In the genomic region with DNA sequence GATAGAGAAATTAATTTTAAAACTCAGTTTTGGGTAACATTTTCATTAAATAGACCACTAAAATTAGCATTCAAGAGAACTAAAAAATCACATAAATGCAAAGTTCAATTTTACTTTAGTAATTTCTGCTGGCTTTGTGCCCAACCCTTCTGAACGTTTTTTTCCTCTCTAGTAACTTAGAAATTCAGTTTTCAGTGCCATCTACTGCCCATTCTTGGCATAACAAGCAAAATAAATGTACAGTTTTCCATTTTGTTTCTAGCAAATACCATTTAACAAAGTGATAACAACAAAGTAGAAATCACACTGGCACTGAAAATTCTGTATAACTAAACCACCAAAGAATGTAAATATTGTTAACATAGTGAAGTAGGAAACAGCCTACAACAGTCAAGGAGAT, we compare ENCODE assay signal across 31 mouse cellular contexts. TPM values are rescaled to one million over a fixed set of nuclear protein-coding genes. Genes with fewer than 3 reads are reported as not detected.
DNase-seq lines count a peak whose midpoint lies in the region; ATAC-seq and TF ChIP-seq lines count a peak whose summit lies in the region.
"Not testable (repeated sequence)": the region's sequence is repeated elsewhere in the genome, so short reads cannot be mapped to it uniquely, and the experiment has no call there.
"Had no signal": no experiment of that assay in that cellular context is flagged by ENCODE, and none has a peak within 500 bp of the region (broad histone marks: within the 10 kb centered on the region; RNA-seq: fewer than 3 reads in every experiment).

No protein-coding gene starts in this region.

- TF ChIP-seq EP300 in MEL (IDR thresholded peaks at IDR 0.05; ENCODE audit: low read depth in 1 of 2, low read length in 2 of 2); heart, postnatal 0 days (IDR thresholded peaks at IDR 0.05; ENCODE audit: low read depth): not testable (repeated sequence)

- H3K36me3 ChIP-seq in MEL (ENCODE audit: control insufficient read depth in 1 of 2, insufficient read depth in 2 of 2, low read length in 2 of 2); heart, postnatal 0 days (replicated peaks; ENCODE audit: control insufficient read depth, insufficient read depth, low read length); midbrain, embryonic 11.5 days (ENCODE audit: control insufficient read depth, insufficient read depth, low read length): not testable (repeated sequence)

- TF ChIP-seq CTCF in MEL (IDR thresholded peaks at IDR 0.05 in 2 of 3, conservative IDR thresholded peaks at IDR 0.05 in 1 of 3; ENCODE audit: control insufficient read depth in 1 of 3, insufficient read depth in 1 of 3, low read depth in 2 of 3, low read length in 3 of 3, poor library complexity in 1 of 3, severe bottlenecking in 1 of 3) = peak in 1 of 3 experiments; percentile 22; a peak in 1 of 6 replicates
- TF ChIP-seq CTCF in heart, postnatal 0 days (IDR thresholded peaks at IDR 0.05; ENCODE audit: low read depth) = peak; percentile 27
- peak; percentile 33 for TF ChIP-seq CTCF in left cerebral cortex, adult 2 months (IDR thresholded peaks at IDR 0.05)

- not testable (repeated sequence) for ATAC-seq in heart, postnatal 0 days (ENCODE audit: insufficient read depth, low read depth); midbrain, embryonic 11.5 days (ENCODE audit: low FRiP score)

- not testable (repeated sequence) for H3K4me3 ChIP-seq in MEL (ENCODE audit: control insufficient read depth in 1 of 2, insufficient read depth in 1 of 2, low read depth in 2 of 2, low read length in 2 of 2); heart, postnatal 0 days (ENCODE audit: low read depth, low read length); left cerebral cortex, adult 2 months; midbrain, embryonic 11.5 days (ENCODE audit: low read depth, low read length)

- WGBS in heart, postnatal 0 days = 1% methylated on average over 1 of the region's 1 CpGs
- whole genome bisulfite sequencing in midbrain, embryonic 11.5 days = 7% methylated on average over 1 of the region's 1 CpGs

- TF ChIP-seq POLR2A in MEL (IDR thresholded peaks at IDR 0.05; ENCODE audit: control insufficient read depth in 1 of 2, insufficient read depth in 1 of 2, low read depth in 1 of 2, low read length in 2 of 2, poor library complexity in 1 of 2) = not testable (repeated sequence)

- H3K4me1 ChIP-seq in MEL (ENCODE audit: control insufficient read depth in 1 of 2, insufficient read depth in 2 of 2, low read length in 2 of 2); heart, postnatal 0 days (ENCODE audit: control insufficient read depth, insufficient read depth); midbrain, embryonic 11.5 days (ENCODE audit: control insufficient read depth, insufficient read depth, low read length): not testable (repeated sequence)

- H3K79me2 ChIP-seq in MEL (ENCODE audit: control insufficient read depth, insufficient read depth, low read length, poor library complexity) = not testable (repeated sequence)

- peak; percentile 15 for DNase-seq in MEL (ENCODE audit: low read depth, low spot score)
- DNase-seq in brain, adult 2 months (ENCODE audit: low read depth, low spot score) = peak; percentile 49
- peak; percentile 32 for DNase-seq in embryo, embryonic 11 days
- not testable (repeated sequence) for DNase-seq in heart, postnatal 0 days (ENCODE audit: low spot score); left cerebral cortex, adult 2 months (ENCODE audit: extremely low spot score in 1 of 2, low spot score in 2 of 2)
- peak; percentile 48 for DNase-seq in kidney, adult 9 months
- DNase-seq in midbrain, embryonic 11.5 days (ENCODE audit: low spot score, missing footprints) = peak; percentile 85
- DNase-seq in telencephalon, adult 2 months (ENCODE audit: low read depth, low spot score) = peak; percentile 6

- H3K9ac ChIP-seq in MEL (ENCODE audit: control insufficient read depth, low read depth, low read length, poor library complexity, severe bottlenecking); heart, postnatal 0 days (replicated peaks; ENCODE audit: low read depth, low read length); midbrain, embryonic 11.5 days (ENCODE audit: low read length): not testable (repeated sequence)

- H3K27me3 ChIP-seq in MEL (ENCODE audit: control insufficient read depth in 1 of 2, insufficient read depth in 2 of 2, low read length in 2 of 2); heart, postnatal 0 days (ENCODE audit: control insufficient read depth, insufficient read depth, low read length); midbrain, embryonic 11.5 days (ENCODE audit: control insufficient read depth, insufficient read depth, low read length): not testable (repeated sequence)

- not testable (repeated sequence) for H3K4me2 ChIP-seq in heart, postnatal 0 days (ENCODE audit: low read depth, low read length); midbrain, embryonic 11.5 days

- intact Hi-C loops in left cerebral cortex, adult 2 months (cut with DNase I) = not testable (repeated sequence)

- H3K27ac ChIP-seq in MEL (ENCODE audit: control insufficient read depth, low read depth, low read length); heart, postnatal 0 days (ENCODE audit: low read depth); left cerebral cortex, adult 2 months; midbrain, embryonic 11.5 days (ENCODE audit: low read depth, low read length): not testable (repeated sequence)

- not testable (repeated sequence) for TF ChIP-seq RAD21 in MEL (IDR thresholded peaks at IDR 0.05; ENCODE audit: low read depth, low read length)

- H3K9me3 ChIP-seq in MEL (replicated peaks; ENCODE audit: insufficient read depth, low read length); heart, postnatal 0 days (replicated peaks; ENCODE audit: control insufficient read depth, low read length); midbrain, embryonic 11.5 days (ENCODE audit: control insufficient read depth, low read length): not testable (repeated sequence)

RNA-seq across cellular contexts. Expression of a gene that starts 8.2 kb away (rescaled TPM):
- total RNA-seq in MEL (2012; rRNA removed) = not detected in 2 replicates
- polyA plus RNA-seq in MEL (2012; ENCODE audit: insufficient read depth in 1 of 2, insufficient read length in 2 of 2, low read depth in 1 of 2, low replicate concordance in 2 of 2, missing spikeins in 1 of 2) = not detected
- not detected in 2 replicates for total RNA-seq in heart, postnatal 0 days (2014; rRNA removed; ENCODE audit: low replicate concordance)
- not detected in 2 replicates for polyA plus RNA-seq in heart, postnatal 0 days (2015; fragmentation: Nextera tagmentation; extraction: Ambion mirVana)
- not detected for total RNA-seq in left cerebral cortex, adult 2 months (2021)
- not detected in 2 replicates for polyA plus RNA-seq in midbrain, embryonic 11.5 days (2014; fragmentation: Nextera tagmentation; extraction: Ambion mirVana)
- total RNA-seq: adrenal gland, adult 18-20 months; gastrocnemius, adult 18-20 months; gastrocnemius, postnatal 4 days; heart, postnatal 4 days; layer of hippocampus, adult 8-10 months; layer of hippocampus, postnatal 36 days; left cerebral cortex, postnatal 25 days; megakaryocyte-erythroid progenitor cell, adult 5-6 weeks had no signal
- polyA plus RNA-seq: C2C12; embryonic facial prominence, embryonic 12.5 days; forebrain, embryonic 11.5 days; heart, embryonic 15.5 days; hindbrain, embryonic 16.5 days; intestine, embryonic 16.5 days; kidney, embryonic 16.5 days; limb, embryonic 13.5 days; liver, embryonic 14.5 days; lung, embryonic 15.5 days; midbrain, embryonic 16.5 days; neural tube, embryonic 14.5 days; stomach, embryonic 15.5 days; thymus, adult 2 months had no signal

RNA-seq across cellular contexts. Expression of a gene that starts 33.6 kb away (rescaled TPM):
- not detected in 2 replicates for total RNA-seq in MEL (2012; rRNA removed)
- not detected for polyA plus RNA-seq in MEL (2012; ENCODE audit: insufficient read depth in 1 of 2, insufficient read length in 2 of 2, low read depth in 1 of 2, low replicate concordance in 2 of 2, missing spikeins in 1 of 2)
- 0.23 TPM in 1 of 2 replicates, not detected in the other for total RNA-seq in heart, postnatal 0 days (2014; rRNA removed; ENCODE audit: low replicate concordance)
- 0.12 TPM in 1 of 2 replicates, not detected in the other for polyA plus RNA-seq in heart, postnatal 0 days (2015; fragmentation: Nextera tagmentation; extraction: Ambion mirVana)
- total RNA-seq in left cerebral cortex, adult 2 months (2021) = not detected
- polyA plus RNA-seq in midbrain, embryonic 11.5 days (2014; fragmentation: Nextera tagmentation; extraction: Ambion mirVana) = not detected in 2 replicates
- total RNA-seq: adrenal gland, adult 18-20 months; gastrocnemius, adult 18-20 months; gastrocnemius, postnatal 4 days; heart, postnatal 4 days; layer of hippocampus, adult 8-10 months; layer of hippocampus, postnatal 36 days; left cerebral cortex, postnatal 25 days; megakaryocyte-erythroid progenitor cell, adult 5-6 weeks had no signal
- polyA plus RNA-seq: cerebellum, adult 2 months; embryonic facial prominence, embryonic 12.5 days; forebrain, embryonic 11.5 days; hindbrain, embryonic 16.5 days; kidney, embryonic 16.5 days; lung, embryonic 15.5 days; midbrain, embryonic 16.5 days; neural tube, embryonic 14.5 days; stomach, embryonic 15.5 days; thymus, adult 2 months had no signal

RNA-seq across cellular contexts. Expression of a gene that starts 46.2 kb away (rescaled TPM):
- not detected in 2 replicates for total RNA-seq in MEL (2012; rRNA removed)
- not detected for polyA plus RNA-seq in MEL (2012; ENCODE audit: insufficient read depth in 1 of 2, insufficient read length in 2 of 2, low read depth in 1 of 2, low replicate concordance in 2 of 2, missing spikeins in 1 of 2)
- not detected in 2 replicates for total RNA-seq in heart, postnatal 0 days (2014; rRNA removed; ENCODE audit: low replicate concordance)
- polyA plus RNA-seq in heart, postnatal 0 days (2015; fragmentation: Nextera tagmentation; extraction: Ambion mirVana) = not detected in 2 replicates
- total RNA-seq in left cerebral cortex, adult 2 months (2021) = not detected
- polyA plus RNA-seq in midbrain, embryonic 11.5 days (2014; fragmentation: Nextera tagmentation; extraction: Ambion mirVana) = not detected in 2 replicates
- total RNA-seq: adrenal gland, adult 18-20 months; gastrocnemius, adult 18-20 months; gastrocnemius, postnatal 4 days; heart, postnatal 4 days; layer of hippocampus, adult 8-10 months; layer of hippocampus, postnatal 36 days; left cerebral cortex, postnatal 25 days; megakaryocyte-erythroid progenitor cell, adult 5-6 weeks had no signal
- polyA plus RNA-seq: C2C12; cerebellum, adult 2 months; embryonic facial prominence, embryonic 12.5 days; forebrain, embryonic 11.5 days; heart, embryonic 15.5 days; hindbrain, embryonic 16.5 days; intestine, embryonic 16.5 days; kidney, embryonic 16.5 days; limb, embryonic 13.5 days; liver, embryonic 14.5 days; lung, embryonic 15.5 days; midbrain, embryonic 16.5 days; neural tube, embryonic 14.5 days; stomach, embryonic 15.5 days; thymus, adult 2 months had no signal
